Mouse (Mus musculus) cerebellum, adult 18-20 months (tissue): ENCODE results near the gene H2-Q10.
"Not testable (repeated sequence)": the region's sequence is repeated elsewhere in the genome, so short reads cannot be mapped to it uniquely, and the experiment has no call there.

Experiments
- DNase-seq, 2 experiments: peaks; one replicate each; pipeline ENCODE4 v3.0.0; 2021

H2-Q10 gene

GRCm38 (mm10) chr17:35460513-35461341 lies 9.2 kb upstream of the H2-Q10 start:
- DNase-seq: not testable (repeated sequence)

- not testable (repeated sequence) for DNase-seq
Observed at GRCm38 (mm10) chr17:35465651-35466050, 4.2 kb upstream of the H2-Q10 start.

- DNase-seq: not testable (repeated sequence)
Observed at GRCm38 (mm10) chr17:35468936-35469335, 953 bp upstream of the H2-Q10 start.

GRCm38 (mm10) chr17:35484066-35484465 lies 14.2 kb downstream of the H2-Q10 start:
- DNase-seq: peak; percentile 39 to 69

- no peak for DNase-seq
Observed at GRCm38 (mm10) chr17:35485702-35486101, 15.8 kb downstream of the H2-Q10 start.

GRCm38 (mm10) chr17:35486726-35487125 lies 16.8 kb downstream of the H2-Q10 start:
- no peak for DNase-seq

- DNase-seq: no peak
Observed at GRCm38 (mm10) chr17:35488041-35488440, 18.2 kb downstream of the H2-Q10 start.

GRCm38 (mm10) chr17:35490320-35490719 lies 20.4 kb downstream of the H2-Q10 start:
- no peak for DNase-seq

GRCm38 (mm10) chr17:35497124-35497523 lies 27.2 kb downstream of the H2-Q10 start:
- no peak for DNase-seq

GRCm38 (mm10) chr17:35502226-35502625 lies 32.3 kb downstream of the H2-Q10 start:
- DNase-seq: no peak

GRCm38 (mm10) chr17:35502762-35503161 lies 32.9 kb downstream of the H2-Q10 start:
- DNase-seq: no peak

GRCm38 (mm10) chr17:35503849-35504248 lies 34.0 kb downstream of the H2-Q10 start:
- DNase-seq: no peak

GRCm38 (mm10) chr17:35504628-35505481 lies 35.0 kb downstream of the H2-Q10 start:
- no peak for DNase-seq

GRCm38 (mm10) chr17:35505776-35506175 lies 35.9 kb downstream of the H2-Q10 start, which contains the start of gene Pou5f1:
TSS of gene Pou5f1 (plus strand) at chr17:35506018.
- no peak for DNase-seq

GRCm38 (mm10) chr17:35506881-35507280 lies 37.0 kb downstream of the H2-Q10 start:
- DNase-seq: no peak

GRCm38 (mm10) chr17:35507556-35508260 lies 37.8 kb downstream of the H2-Q10 start:
- no peak for DNase-seq

GRCm38 (mm10) chr17:35508279-35508678 lies 38.4 kb downstream of the H2-Q10 start:
- DNase-seq: not testable (repeated sequence)

- no peak for DNase-seq
Observed at GRCm38 (mm10) chr17:35509284-35509683, 39.4 kb downstream of the H2-Q10 start.

GRCm38 (mm10) chr17:35512916-35513626 lies 43.2 kb downstream of the H2-Q10 start:
- peak in 1 of 2 experiments; percentile 18 for DNase-seq

GRCm38 (mm10) chr17:35513886-35514285 lies 44.0 kb downstream of the H2-Q10 start:
- peak; percentile 58 to 65 for DNase-seq

GRCm38 (mm10) chr17:35514756-35515155 lies 44.9 kb downstream of the H2-Q10 start:
- no peak for DNase-seq
